Mouse (Mus musculus) heart, postnatal 4 days (tissue): ENCODE data around the gene Tdp1. TPM values are rescaled to one million over a fixed set of nuclear protein-coding genes. Genes with fewer than 3 reads are reported as not detected.

Source experiments
- DNase-seq: peaks from one replicate; pipeline ENCODE4 v3.0.0; 2021
- microRNA-seq, 2 experiments: library from miRNA; unstranded; fragments of <30 nt; microRNA quantifications; one replicate each; pipeline ENCODE4 v1.2.0; 2021 to 2022
- total RNA-seq, 2 experiments: library from RNA; stranded (reverse); gene quantifications; 2 replicates each; pipeline ENCODE4 v1.2.3; 2021

Tdp1 gene
- total RNA-seq, 2 experiments from 2014 or later, result 16.7 to 18.1 TPM

GRCm38 (mm10) chr12:100000381-100000780 lies 116.1 kb downstream of the Tdp1 start:
- DNase-seq, result no peak

DNA sequence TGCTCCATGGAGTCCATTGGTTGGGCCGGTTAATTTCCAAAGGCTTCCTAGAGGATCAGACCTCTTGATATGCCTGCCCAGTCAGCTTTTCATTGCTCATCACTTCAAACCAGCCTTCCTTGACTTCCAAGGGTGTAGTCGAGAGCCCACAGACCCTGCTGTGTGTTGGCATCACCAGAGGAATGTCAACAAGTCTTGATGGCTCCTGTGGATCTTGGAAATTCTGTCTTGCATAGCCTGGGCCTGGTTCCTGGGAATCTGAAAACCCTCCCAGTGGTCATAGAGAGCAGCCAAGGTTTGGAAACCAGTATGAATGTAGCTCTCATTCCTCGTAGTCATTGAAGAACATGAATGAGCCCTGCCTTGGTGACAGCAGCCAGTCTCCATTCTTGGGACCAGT lies 116.9 kb downstream of the Tdp1 start:
- DNase-seq, result no peak

DNA sequence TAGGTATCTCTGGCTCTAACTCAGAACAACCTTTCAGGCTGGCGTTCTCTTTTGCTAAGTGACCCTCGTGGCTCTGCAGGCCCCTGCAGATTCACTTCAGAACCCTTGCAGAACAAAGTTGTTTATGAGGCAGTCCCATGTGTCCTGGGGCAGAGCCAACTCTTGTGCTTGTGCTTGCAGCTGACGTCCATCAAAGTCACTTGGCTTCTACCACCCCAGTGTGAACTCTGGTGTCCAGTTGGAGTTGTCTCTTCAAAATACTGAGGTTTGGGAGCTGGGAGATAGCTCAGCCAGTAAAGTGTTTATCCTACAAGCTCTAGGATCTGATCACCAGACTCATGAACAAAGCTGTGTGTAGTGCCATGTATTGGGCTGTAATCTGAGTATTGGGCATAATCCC lies 117.6 kb downstream of the Tdp1 start:
- DNase-seq, result peak; percentile 31

GRCm38 (mm10) chr12:100002914-100003587 lies 118.7 kb downstream of the Tdp1 start:
- no peak for DNase-seq

Small RNA genes within 50 kb of the gene (microRNA-seq; reads per million reads assigned to microRNA genes)
- gene Gm23291, result 0 reads per million in 2 experiments

Other genes with a start within 250 kb of the Tdp1 start
- 1 to 10 TPM; 3.5 to 4.2 TPM for gene Efcab11, start 78 bp upstream of the Tdp1 start, total RNA-seq
- under 1 TPM; 0.25 to 0.55 TPM for gene Kcnk13, start 80.0 kb downstream of the Tdp1 start, total RNA-seq
- 100 to 1,000 TPM; 143 to 149 TPM for gene Psmc1, start 225.6 kb downstream of the Tdp1 start, total RNA-seq